Mouse (Mus musculus): ENCODE measurements around the gene Spdef.

DNA sequence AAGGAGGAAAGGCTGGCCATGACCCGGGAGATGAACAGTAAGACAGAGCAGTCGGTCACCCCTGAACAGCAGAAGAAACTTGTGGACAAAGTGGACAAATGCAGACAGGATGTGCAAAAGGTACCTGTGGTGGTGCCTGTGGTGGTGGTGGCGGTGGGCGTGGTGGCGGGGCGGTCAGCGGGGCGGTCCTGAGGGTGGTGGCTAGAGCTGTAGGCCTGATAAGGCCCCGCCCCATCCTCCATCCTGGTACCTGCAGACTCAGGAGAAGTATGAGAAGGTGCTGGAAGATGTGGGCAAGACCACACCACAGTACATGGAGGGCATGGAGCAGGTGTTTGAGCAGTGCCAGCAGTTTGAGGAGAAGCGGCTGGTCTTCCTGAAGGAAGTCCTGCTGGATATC is 23.1 kb downstream of the Spdef start:
- TF ChIP-seq POLR2A (IDR thresholded peaks at IDR 0.05; ENCODE audit: low read depth, low read length), result no peak
- no peak for TF ChIP-seq CTCF (IDR thresholded peaks at IDR 0.05; ENCODE audit: extremely low read depth, insufficient read length, insufficient replicate concordance, low read depth, low read length)
